Mouse (Mus musculus): ENCODE measurements around the gene Lnpep. TPM values are rescaled to one million over a fixed set of nuclear protein-coding genes. Genes with fewer than 3 reads are reported as not detected.

Lnpep gene
- total and polyA plus RNA-seq, 3 experiments: 17.5 to 184 (median 139) TPM

GRCm38 (mm10) chr17:17621586-17621985 is 3.3 kb downstream of the Lnpep start:
- Histone ChIP-seq H3K9ac (ENCODE audit: low read depth, low read length) (no peak overlapping the region), H3K4me3 (no peak overlapping the region), H3K27ac (peak overlapping the region; percentile 99), H3K4me1 (ENCODE audit: control insufficient read depth, insufficient read depth, low read length) (peaks cover 12% of the 10 kb centered on the region), H3K36me3 (ENCODE audit: control insufficient read depth, insufficient read depth, low read length) (peaks cover 23% of the 10 kb centered on the region), H3K27me3 (ENCODE audit: control insufficient read depth, insufficient read depth, low read length) (no peaks in the 10 kb centered on the region), H3K79me2 (replicated peaks; ENCODE audit: control insufficient read depth, insufficient read depth, low read length) (peaks cover 4% of the 10 kb centered on the region; the same call in 1 of the 2 replicates)
- 17% methylated on average over 3 of the region's 3 CpGs for WGBS
- intact Hi-C loops (cut with DNase I): loop anchor here (5.0 to 10.0 kb wide), 2 partner anchors 47 to 216 kb away; no protein-coding TSS in a partner anchor
- TF ChIP-seq POLR2A (IDR thresholded peaks at IDR 0.05; ENCODE audit: insufficient read depth, low read depth, low read length): no peak
- TF ChIP-seq EP300 (IDR thresholded peaks at IDR 0.05; ENCODE audit: insufficient read depth, low read depth, low read length): no peak
- no peak for TF ChIP-seq CTCF (IDR thresholded peaks at IDR 0.05)
- no peak for DNase-seq

DNA sequence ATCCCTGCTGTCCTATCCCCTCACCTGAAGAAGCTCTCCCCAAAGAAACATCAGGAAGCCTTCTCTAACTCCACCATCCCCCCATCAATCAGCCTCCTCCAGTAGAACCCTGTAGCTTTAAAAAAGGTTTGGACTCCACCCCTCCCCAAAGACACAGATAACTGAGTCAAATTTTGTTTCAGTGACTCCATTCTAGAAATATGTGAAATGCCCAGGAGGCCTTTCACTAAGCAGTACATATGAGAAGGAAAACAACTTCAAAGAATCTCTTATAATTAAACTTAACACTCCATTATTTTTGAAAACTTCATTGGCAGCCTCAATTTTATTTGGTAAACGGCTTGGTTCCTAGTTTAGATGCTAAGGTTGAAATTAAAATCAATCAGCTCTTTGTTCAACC is 6.4 kb downstream of the Lnpep start:
- intact Hi-C loops (cut with DNase I): no loop called here
- Histone ChIP-seq H3K27ac (peak overlapping the region; percentile 87), H3K4me1 (ENCODE audit: control insufficient read depth, insufficient read depth, low read length) (peaks cover 12% of the 10 kb centered on the region), H3K9ac (ENCODE audit: low read depth, low read length) (no peak overlapping the region), H3K4me3 (peak overlapping the region; percentile 23; the same call in 1 of the 2 replicates), H3K27me3 (ENCODE audit: control insufficient read depth, insufficient read depth, low read length) (no peaks in the 10 kb centered on the region), H3K36me3 (ENCODE audit: control insufficient read depth, insufficient read depth, low read length) (peaks cover 23% of the 10 kb centered on the region), H3K79me2 (replicated peaks; ENCODE audit: control insufficient read depth, insufficient read depth, low read length) (peaks cover 6% of the 10 kb centered on the region)
- no peak for DNase-seq
- TF ChIP-seq EP300 (IDR thresholded peaks at IDR 0.05; ENCODE audit: insufficient read depth, low read depth, low read length) (no peak), CTCF (IDR thresholded peaks at IDR 0.05) (no peak), POLR2A (IDR thresholded peaks at IDR 0.05; ENCODE audit: insufficient read depth, low read depth, low read length) (no peak)
- WGBS: 31% methylated on average over 1 of the region's 1 CpGs

DNA sequence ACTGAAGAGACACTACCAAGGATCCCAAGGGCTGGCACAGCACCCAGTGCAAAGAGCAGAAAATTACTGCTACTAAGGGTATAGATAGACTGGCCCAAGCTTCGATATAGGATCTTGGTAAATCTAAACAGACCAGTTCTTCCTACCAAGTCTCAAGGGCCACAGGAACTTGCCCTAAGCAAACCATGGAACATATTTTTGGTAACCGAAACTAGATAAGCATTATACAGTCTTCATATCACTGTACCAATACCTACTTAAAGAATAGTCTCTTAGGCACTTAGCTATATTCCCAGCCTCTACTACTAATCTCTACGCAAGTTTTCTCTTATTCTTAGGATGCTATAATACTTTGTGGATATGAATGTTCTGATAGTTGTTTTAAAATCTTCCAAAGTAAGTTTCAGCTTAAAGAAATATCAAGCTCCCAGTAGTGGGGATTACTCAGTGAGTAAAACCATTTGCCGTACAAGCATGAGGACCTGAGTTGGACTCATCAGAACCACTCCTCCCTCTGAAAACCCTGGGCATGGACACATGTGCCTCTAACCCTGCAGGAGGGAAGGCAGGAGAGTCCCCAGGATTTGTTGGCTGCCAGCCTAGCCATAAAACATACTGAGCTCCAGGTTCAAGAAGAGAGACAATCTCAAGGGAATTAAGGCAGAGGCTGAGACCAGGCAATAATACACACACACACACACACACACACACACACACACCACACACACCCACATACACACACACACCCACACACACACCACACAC is 7.2 kb downstream of the Lnpep start:
- Histone ChIP-seq H3K27me3 (ENCODE audit: control insufficient read depth, insufficient read depth, low read length) (no peaks in the 10 kb centered on the region), H3K4me3 (no peak overlapping the region), H3K36me3 (ENCODE audit: control insufficient read depth, insufficient read depth, low read length) (peaks cover 26% of the 10 kb centered on the region), H3K4me1 (ENCODE audit: control insufficient read depth, insufficient read depth, low read length) (peaks cover 11% of the 10 kb centered on the region), H3K9ac (ENCODE audit: low read depth, low read length) (peak overlapping the region; percentile 51), H3K79me2 (replicated peaks; ENCODE audit: control insufficient read depth, insufficient read depth, low read length) (peaks cover 6% of the 10 kb centered on the region), H3K27ac (peak overlapping the region; percentile 70)
- DNase-seq: peak in 1 of 2 experiments; percentile 36
- TF ChIP-seq CTCF (IDR thresholded peaks at IDR 0.05) (no peak), EP300 (IDR thresholded peaks at IDR 0.05; ENCODE audit: insufficient read depth, low read depth, low read length) (0 out of 2 replicates have a peak, but pooled peaks have one; percentile 19)
- intact Hi-C loops (cut with DNase I): no loop called here
- WGBS: 36% methylated on average over 4 of the region's 4 CpGs

- Histone ChIP-seq H3K36me3 (ENCODE audit: control insufficient read depth, insufficient read depth, low read length) (peaks cover 30% of the 10 kb centered on the region), H3K4me1 (ENCODE audit: control insufficient read depth, insufficient read depth, low read length) (peaks cover 7% of the 10 kb centered on the region), H3K79me2 (replicated peaks; ENCODE audit: control insufficient read depth, insufficient read depth, low read length) (peaks cover 12% of the 10 kb centered on the region), H3K27me3 (ENCODE audit: control insufficient read depth, insufficient read depth, low read length) (no peaks in the 10 kb centered on the region), H3K27ac (no peak overlapping the region), H3K9ac (ENCODE audit: low read depth, low read length) (no peak overlapping the region), H3K4me3 (no peak overlapping the region)
- no peak for DNase-seq
- intact Hi-C loops (cut with DNase I): no loop called here
- TF ChIP-seq POLR2A (IDR thresholded peaks at IDR 0.05; ENCODE audit: insufficient read depth, low read depth, low read length): no peak
- no peak for TF ChIP-seq CTCF (IDR thresholded peaks at IDR 0.05)
- no peak for TF ChIP-seq EP300 (IDR thresholded peaks at IDR 0.05; ENCODE audit: insufficient read depth, low read depth, low read length)
- 76% methylated on average over 2 of the region's 2 CpGs for WGBS
Measured at GRCm38 (mm10) chr17:17612336-17612735, 12.5 kb downstream of the Lnpep start.

DNA sequence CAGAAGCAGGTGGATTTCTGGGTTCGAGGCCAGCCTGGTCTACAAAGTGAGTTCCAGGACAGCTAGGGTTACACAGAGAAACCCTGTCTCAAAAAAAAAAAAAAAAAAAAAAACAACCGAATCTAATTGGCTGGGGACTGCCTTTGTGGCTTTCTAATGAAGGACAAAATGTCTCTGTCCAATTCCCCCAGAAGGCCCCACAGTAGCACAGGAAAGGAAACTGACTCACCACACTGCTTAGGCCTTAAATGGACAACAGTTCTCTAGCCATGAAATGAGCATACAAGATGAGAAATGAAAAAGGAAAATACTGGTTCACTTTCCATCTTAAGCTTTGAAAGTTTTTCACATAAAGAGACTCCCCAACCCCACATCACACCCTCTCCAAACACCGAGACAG is 15.3 kb downstream of the Lnpep start:
- WGBS: 46% methylated on average over 3 of the region's 3 CpGs
- H3K36me3 ChIP-seq (ENCODE audit: control insufficient read depth, insufficient read depth, low read length): peaks cover 27% of the 10 kb centered on the region
- H3K4me3 ChIP-seq: no peak overlapping the region
- DNase-seq: no peak
- H3K27me3 ChIP-seq (ENCODE audit: control insufficient read depth, insufficient read depth, low read length): no peaks in the 10 kb centered on the region
- H3K27ac ChIP-seq: peak overlapping the region; percentile 52
- intact Hi-C loops (cut with DNase I): loop anchor here (2.0 kb wide), 1 partner anchor 13 kb away; no protein-coding TSS in a partner anchor
- H3K4me1 ChIP-seq (ENCODE audit: control insufficient read depth, insufficient read depth, low read length): peaks cover 9% of the 10 kb centered on the region
- no peak overlapping the region for H3K9ac ChIP-seq (ENCODE audit: low read depth, low read length)
- TF ChIP-seq POLR2A (IDR thresholded peaks at IDR 0.05; ENCODE audit: insufficient read depth, low read depth, low read length) (no peak), EP300 (IDR thresholded peaks at IDR 0.05; ENCODE audit: insufficient read depth, low read depth, low read length) (no peak), CTCF (IDR thresholded peaks at IDR 0.05) (no peak)
- peaks cover 6% of the 10 kb centered on the region; the same call in 1 of the 2 replicates for H3K79me2 ChIP-seq (replicated peaks; ENCODE audit: control insufficient read depth, insufficient read depth, low read length)

DNA sequence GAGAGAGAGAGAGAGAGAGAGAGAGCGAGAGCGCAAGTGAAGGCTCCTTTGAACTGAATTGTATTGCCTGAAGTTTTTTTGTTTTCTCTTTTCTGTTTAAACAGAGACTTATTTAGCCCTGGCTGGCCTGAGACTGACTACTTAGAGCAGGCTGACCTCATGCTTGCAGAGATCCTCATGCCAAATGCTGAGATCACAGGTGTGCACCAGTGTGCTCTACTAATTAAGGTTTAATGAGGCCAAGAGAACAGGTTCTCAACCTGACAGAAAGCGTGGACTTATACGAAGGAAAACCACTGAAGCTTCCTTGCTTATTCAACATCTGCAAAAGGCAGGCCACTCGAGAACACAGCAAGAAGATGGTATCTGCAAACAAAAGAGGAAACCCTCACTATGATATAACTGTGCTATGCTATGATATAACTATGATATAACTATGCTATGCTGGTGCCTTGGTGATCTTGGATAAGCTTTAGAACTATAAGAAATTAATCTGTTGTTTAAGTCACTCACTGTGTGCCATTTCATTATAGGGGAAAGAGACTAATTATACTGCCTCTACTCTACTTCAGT is 16.3 kb downstream of the Lnpep start:
- no peak overlapping the region for H3K9ac ChIP-seq (ENCODE audit: low read depth, low read length)
- TF ChIP-seq POLR2A (IDR thresholded peaks at IDR 0.05; ENCODE audit: insufficient read depth, low read depth, low read length): no peak
- no peaks in the 10 kb centered on the region for H3K27me3 ChIP-seq (ENCODE audit: control insufficient read depth, insufficient read depth, low read length)
- intact Hi-C loops (cut with DNase I): loop anchor here (2.0 kb wide), 1 partner anchor 14 kb away; no protein-coding TSS in a partner anchor
- peaks cover 13% of the 10 kb centered on the region for H3K4me1 ChIP-seq (ENCODE audit: control insufficient read depth, insufficient read depth, low read length)
- 64% methylated on average over 5 of the region's 5 CpGs for WGBS
- H3K4me3 ChIP-seq: no peak overlapping the region
- H3K79me2 ChIP-seq (replicated peaks; ENCODE audit: control insufficient read depth, insufficient read depth, low read length): peaks cover 6% of the 10 kb centered on the region; the same call in 1 of the 2 replicates
- no peak for DNase-seq
- no peak overlapping the region; the same call in 1 of the 2 replicates for H3K27ac ChIP-seq
- H3K36me3 ChIP-seq (ENCODE audit: control insufficient read depth, insufficient read depth, low read length): peaks cover 32% of the 10 kb centered on the region
